Mouse (Mus musculus) megakaryocyte-erythroid progenitor cell, adult 5 weeks (primary cell): ENCODE results near the gene Vamp3. TPM values are rescaled to one million over a fixed set of nuclear protein-coding genes. Genes with fewer than 3 reads are reported as not detected.

Experiments
- polyA plus RNA-seq: library from polyadenylated mRNA; stranded (reverse); fragments of >175 nt; gene quantifications from 2 replicates; pipeline ENCODE4 v1.2.3, GENCODE M21; 2012

The Vamp3 gene
- polyA plus RNA-seq, result 3.9 and 6.9 TPM in 2 replicates

DNA sequence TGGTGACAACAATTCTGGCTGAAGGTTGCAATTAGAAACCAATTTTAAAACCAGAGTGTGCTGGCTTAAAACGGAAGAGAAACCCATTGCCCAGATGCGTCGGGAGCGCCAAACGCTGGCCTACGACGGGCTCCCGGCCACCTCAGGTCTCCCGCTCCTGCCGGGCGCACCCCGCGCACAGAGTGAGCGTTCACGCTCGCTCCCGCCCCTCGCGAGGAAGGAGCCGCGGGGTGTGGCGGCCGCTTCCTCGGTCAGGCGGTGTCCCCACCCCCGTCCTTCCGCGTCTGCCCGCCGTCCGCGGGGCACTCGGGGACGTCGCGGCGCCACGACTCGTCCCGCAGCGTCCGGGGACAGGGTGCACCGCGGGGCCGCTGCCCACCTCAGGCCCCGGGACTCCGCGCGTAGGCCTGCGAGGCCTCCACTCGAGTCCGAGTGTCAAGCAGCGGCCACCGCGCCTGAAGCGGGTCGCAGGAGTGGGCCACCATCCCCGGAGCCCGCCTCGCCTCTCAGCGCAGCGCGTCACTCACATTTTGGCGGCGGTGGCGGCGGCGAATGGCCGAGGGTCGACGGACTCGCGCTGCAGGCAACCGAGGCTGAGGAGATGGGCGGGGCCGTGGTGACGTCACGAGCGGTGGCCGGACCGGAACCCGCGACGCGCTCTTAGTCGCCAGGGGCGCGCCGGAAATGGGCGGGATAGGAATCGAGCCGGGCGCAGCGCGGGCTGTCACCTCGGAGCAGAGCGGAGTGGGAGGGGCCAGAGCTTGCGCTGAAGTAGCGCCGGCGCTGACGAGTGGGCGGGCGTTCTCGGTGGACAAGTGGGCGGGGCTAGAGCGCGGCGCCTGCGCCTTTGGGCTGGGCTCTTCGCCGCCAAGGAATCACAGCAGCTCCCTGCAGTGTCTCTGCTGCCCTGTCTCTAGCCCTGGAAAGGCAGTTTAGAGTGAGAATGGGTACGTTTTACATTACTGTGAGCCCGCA lies at the start of gene Vamp3:
TSS of gene Vamp3 (minus strand) at position 617 of the 975 bp plus-strand sequence.

DNA sequence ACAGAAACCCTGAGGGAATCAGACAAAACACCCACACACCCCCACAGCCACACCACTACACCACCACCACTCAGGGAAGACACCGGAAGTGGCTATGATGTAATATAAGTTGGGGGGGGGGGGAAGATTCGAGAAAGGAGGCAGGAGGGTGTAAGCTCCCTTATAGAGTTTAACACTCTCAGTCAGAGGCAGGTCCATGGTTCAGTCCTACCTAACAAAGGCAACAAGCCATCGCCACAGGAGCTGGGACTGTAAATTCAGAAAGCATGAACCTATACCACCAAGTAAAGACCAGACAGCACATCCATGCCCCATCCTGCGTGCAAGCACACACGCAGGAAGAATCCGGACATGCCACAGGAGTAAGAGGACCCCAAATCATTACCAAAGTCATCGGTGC lies 31.5 kb upstream of the Vamp3 start, which contains the start of gene Gm13090:
TSS of gene Gm13090 (plus strand) at position 301 of the 400 bp plus-strand sequence.

DNA sequence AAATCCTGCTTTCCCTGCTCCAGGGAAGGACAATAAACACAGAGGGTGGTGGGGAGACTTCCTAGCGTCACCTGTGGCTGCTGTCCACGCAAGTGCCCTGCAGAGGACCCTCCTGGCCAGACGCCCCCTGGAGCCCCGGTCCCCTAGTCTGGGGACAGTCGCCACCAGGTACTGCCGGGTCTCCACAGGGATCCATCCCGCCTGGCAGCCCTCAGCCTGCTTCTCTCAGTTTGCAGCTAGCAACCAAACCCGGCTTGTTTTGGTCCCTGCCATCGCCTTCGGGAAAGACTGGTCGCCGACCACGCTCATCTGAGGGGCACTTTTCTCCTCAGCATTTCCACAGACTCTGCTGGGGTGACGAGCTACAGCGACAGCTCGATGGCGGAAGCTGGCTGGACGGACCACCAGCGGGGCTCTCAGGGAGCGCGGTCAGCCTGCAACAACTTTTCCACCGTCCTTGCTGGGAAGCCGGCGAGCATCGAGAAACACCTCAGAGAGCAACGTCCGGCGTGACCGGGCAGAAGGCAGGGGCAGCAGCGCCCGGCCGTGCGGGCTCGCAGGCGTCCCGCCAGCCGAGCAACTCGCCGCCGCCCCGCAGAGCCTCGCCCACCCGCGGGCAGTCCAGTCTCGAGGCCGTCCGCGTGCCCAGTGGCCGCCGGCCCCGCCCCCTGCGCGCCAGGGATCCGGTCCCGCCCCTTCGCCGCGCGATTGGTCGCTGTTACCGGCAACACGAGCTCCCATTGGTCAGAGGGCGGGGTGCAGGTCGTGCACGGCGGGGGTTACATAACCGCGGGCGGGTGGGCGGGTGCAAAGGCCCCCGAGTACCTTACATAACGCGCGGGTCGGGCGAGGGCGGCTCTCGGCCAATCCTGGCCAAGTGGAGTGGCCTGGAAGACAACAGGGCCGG lies 13.5 kb downstream of the Vamp3 start, which contains the start of gene Per3:
TSS of gene Per3 (minus strand) at position 629 of the 907 bp plus-strand sequence.

Other genes starting within 250 kb of the Vamp3 start
- gene Errfi1, start 204.0 kb downstream of the Vamp3 start, polyA plus RNA-seq, result 2.8 and 4.2 TPM in 2 replicates
- gene Park7, start 143.5 kb downstream of the Vamp3 start, polyA plus RNA-seq, result 315 and 354 TPM in 2 replicates
- 0.12 and 0.13 TPM in 2 replicates for gene Tnfrsf9, start 143.4 kb downstream of the Vamp3 start, polyA plus RNA-seq
- not detected in 2 replicates for gene Uts2, start 60.9 kb downstream of the Vamp3 start, polyA plus RNA-seq
- 9.2 and 9.6 TPM in 2 replicates for gene Per3, start 13.3 kb downstream of the Vamp3 start, polyA plus RNA-seq
- gene Gm13090, start 31.6 kb upstream of the Vamp3 start, polyA plus RNA-seq, result not detected in 2 replicates